ENCODE assay signal across 25 mouse cellular contexts in genomic region chr1:60599926-60600325, GRCm38 (mm10).
"Had no signal": no experiment of that assay in that cellular context is flagged by ENCODE, and none has a peak within 500 bp of the region (broad histone marks: within the 10 kb centered on the region; RNA-seq: fewer than 3 reads in every experiment).

No protein-coding gene starts in this region.

- ATAC-seq: inflammation-experienced regulatory T-cells, adult 6 months; lung, postnatal 0 days; midbrain, embryonic 13.5 days; midbrain, embryonic 16.5 days had no signal

- H3K36me3 ChIP-seq: limb, embryonic 10.5 days; limb, embryonic 13.5 days; midbrain, embryonic 10.5 days; midbrain, embryonic 13.5 days; neural tube, embryonic 13.5 days; stomach, embryonic 15.5 days had no signal

- H3K9ac ChIP-seq: limb, embryonic 13.5 days; liver, embryonic 14.5 days; lung, embryonic 14.5 days; midbrain, embryonic 13.5 days; neural tube, embryonic 13.5 days; stomach, embryonic 15.5 days had no signal

- H3K4me1 ChIP-seq: limb, embryonic 10.5 days; limb, embryonic 13.5 days; midbrain, embryonic 13.5 days; stomach, embryonic 15.5 days had no signal

- H3K27me3 ChIP-seq: limb, embryonic 13.5 days; megakaryocyte, embryonic 14.5 days; midbrain, embryonic 13.5 days; neural tube, embryonic 13.5 days; stomach, embryonic 15.5 days had no signal

- H3K4me2 ChIP-seq: limb, embryonic 13.5 days; lung, embryonic 14.5 days; midbrain, embryonic 13.5 days; neural tube, embryonic 13.5 days; stomach, embryonic 15.5 days had no signal

- H3K27ac ChIP-seq: layer of hippocampus, adult 2 months; limb, embryonic 10.5 days; limb, embryonic 13.5 days; liver, embryonic 14.5 days; macrophage; midbrain, embryonic 10.5 days; midbrain, embryonic 13.5 days; neural tube, embryonic 13.5 days; stomach, embryonic 15.5 days had no signal

- DNase-seq: kidney, adult 18-20 months; kidney, adult 9 months; kidney, postnatal 14 days; layer of hippocampus, adult 9-11 months; lung, embryonic 14.5 days; retina, postnatal 1 day; right cerebral cortex, postnatal 25 days; spleen, adult 18-20 months; thymus, adult 2 months; thymus, postnatal 14 days; thymus, postnatal 4 days had no signal

- H3K4me3 ChIP-seq: layer of hippocampus, adult 2 months; limb, embryonic 10.5 days; limb, embryonic 13.5 days; megakaryocyte, embryonic 14.5 days; midbrain, embryonic 10.5 days; midbrain, embryonic 13.5 days; myocyte; neural tube, embryonic 13.5 days; stomach, embryonic 15.5 days had no signal

- H3K9me3 ChIP-seq: limb, embryonic 10.5 days; limb, embryonic 13.5 days; megakaryocyte, embryonic 14.5 days; midbrain, embryonic 10.5 days; midbrain, embryonic 13.5 days; neural tube, embryonic 13.5 days; stomach, embryonic 15.5 days had no signal
